Mouse (Mus musculus) 416B (cell line): Measurements from ENCODE around the gene Prcc.
"Not testable (repeated sequence)": the region's sequence is repeated elsewhere in the genome, so short reads cannot be mapped to it uniquely, and the experiment has no call there.

ENCODE experiments used
- DNase-seq: peaks from one replicate; pipeline ENCODE4 v3.0.0; 2011; ENCODE audit warnings: low read depth

The Prcc gene

GRCm38 (mm10) chr3:87905880-87906485, 20.6 kb upstream of the Prcc start, which contains the start of gene Hdgf:
TSS of gene Hdgf (plus strand) at chr3:87906321.
- peak; percentile 98 for DNase-seq

DNA sequence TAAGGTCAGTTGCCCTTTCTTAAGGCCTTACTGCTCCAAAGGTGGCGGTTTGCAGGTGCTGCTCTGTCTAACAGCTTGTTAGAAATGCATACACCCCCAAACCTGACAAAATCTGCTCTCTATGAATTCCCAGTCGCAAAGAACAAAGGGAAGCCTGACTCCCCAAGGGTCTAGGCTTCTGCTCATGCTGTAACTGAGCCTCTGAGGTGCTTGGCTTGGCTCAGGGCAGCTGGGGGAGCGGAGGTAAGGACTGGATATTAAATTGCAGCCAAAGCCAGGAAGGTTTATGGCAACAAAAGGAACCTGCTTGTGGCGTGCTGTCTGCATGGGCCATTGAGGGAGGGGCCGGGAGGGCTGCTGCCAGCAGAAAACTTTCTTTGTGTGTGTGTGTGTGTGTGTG, 18.4 kb upstream of the Prcc start:
- DNase-seq: no peak

DNA sequence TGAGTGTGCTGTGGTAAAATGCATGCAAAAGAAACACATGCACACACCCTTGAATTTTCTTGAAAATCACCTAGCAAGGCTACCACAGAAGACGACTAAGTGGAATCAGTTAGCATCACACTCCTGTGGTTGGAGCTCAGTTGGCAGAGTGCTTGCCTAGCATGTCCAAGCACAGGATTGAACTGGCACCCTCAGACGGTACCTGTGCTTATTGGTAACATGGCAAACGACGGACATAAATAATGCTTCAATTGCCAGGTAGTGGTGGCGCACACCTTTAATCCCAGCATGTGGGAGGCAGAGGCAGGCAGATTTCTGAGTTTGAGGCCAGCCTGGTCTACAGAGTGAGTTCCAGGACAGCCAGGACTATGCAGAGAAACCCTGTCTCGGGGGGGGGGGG, 16.6 kb upstream of the Prcc start:
- peak; percentile 45 for DNase-seq

DNA sequence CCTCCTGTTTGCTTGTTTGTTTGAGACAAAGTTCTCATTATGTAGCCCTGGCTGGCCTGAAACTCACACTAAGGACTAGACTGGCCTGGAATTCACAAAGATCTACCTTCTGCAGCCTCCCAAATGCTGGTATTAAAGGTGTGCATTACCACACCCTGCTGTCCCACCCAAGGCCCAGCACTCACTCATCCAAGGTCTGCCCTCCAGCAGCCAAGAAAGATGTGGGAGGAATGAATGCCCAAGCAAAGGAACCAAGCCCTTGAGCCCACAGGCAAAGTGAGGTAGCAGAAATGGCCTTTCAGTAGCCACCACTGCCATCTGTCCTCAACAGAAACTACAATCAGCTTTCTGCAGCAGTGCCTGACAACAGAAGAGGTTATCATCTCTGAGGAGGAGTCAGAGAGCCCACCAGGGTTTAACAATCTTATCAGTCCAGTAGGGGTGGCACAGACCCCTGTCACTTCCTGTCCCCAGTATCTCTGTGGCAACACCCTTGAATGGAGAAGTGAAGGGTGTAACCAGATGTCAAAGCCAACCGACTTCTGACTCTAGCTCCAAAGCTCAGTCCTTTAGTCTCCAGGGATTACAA, 15.7 kb upstream of the Prcc start:
- DNase-seq: peak; percentile 95

GRCm38 (mm10) chr3:87899776-87900175, 14.4 kb upstream of the Prcc start:
- DNase-seq: no peak

GRCm38 (mm10) chr3:87899266-87899665, 13.9 kb upstream of the Prcc start:
- no peak for DNase-seq

DNA sequence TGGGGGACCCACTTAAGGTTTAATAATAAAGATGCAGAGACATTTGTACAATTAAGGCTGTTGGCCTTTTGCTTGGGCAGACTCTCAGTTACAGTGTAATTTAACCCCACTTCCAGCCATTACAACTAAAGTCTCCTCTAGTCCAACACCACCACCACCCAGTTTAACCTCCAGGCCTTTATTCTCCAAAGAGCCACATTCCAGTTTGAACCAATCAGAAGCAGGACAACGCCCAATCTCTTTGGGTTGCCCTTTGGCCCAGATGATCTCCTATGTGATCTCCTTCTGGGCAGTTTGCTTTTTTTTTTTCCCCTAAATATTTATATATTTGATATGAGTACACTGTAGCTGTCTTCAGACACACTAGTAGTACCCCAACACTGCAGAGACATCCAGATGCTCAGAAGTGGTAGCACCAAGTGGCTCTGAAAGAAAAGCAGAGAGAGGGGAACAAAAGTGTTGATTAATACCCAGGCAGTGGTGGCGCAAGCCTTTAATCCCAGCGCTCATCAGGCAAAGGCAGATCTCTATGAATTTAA, 8.0 kb upstream of the Prcc start:
- no peak for DNase-seq

GRCm38 (mm10) chr3:87891481-87891880, 6.1 kb upstream of the Prcc start:
- DNase-seq: no peak

DNA sequence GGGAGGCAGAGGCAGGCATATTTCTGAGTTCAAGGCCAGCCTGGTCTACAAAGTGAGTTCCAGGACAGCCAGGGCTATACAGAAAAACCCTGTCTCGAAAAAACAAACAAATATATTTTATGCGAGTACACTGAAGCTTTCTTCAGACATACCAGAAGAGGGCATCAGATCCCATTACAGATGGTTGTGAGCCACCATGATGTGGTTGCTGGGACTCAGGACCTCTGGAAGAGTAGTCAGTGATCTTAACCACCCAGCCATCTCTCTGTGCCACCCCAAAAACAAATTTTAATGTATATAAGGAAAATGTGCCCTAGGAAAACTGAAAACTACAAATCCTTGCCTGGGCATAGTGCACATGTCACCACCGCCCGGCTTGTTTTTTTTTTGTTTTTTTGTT, 2.0 kb upstream of the Prcc start:
- DNase-seq: peak; percentile 66

GRCm38 (mm10) chr3:87886416-87886815, 1.0 kb upstream of the Prcc start:
- DNase-seq: no peak

GRCm38 (mm10) chr3:87886004-87886365, 577 bp upstream of the Prcc start:
- no peak for DNase-seq

- peak; percentile 72 for DNase-seq
These were observed 628 bp downstream of the Prcc start for GRCm38 (mm10) chr3:87884708-87885251.

DNA sequence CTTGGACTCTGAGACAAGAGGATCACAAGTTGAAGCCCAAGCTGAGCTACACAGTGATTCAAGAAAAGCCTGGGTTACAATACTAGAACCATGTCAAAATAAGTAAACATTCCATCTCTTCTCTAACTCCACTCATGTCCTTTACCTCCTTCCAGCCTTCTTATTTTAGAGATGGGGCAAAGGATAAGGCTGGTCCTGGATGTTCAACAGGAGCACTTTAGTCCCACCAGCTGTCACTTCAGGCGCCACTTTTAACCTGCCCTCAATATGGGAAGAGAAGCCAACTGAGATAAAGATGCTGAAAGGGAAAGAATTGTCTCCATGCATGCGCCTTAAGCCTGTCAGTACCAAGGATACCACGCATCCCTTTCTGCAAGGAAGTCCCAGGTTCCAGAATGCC, 1.1 kb downstream of the Prcc start:
- no peak for DNase-seq

DNA sequence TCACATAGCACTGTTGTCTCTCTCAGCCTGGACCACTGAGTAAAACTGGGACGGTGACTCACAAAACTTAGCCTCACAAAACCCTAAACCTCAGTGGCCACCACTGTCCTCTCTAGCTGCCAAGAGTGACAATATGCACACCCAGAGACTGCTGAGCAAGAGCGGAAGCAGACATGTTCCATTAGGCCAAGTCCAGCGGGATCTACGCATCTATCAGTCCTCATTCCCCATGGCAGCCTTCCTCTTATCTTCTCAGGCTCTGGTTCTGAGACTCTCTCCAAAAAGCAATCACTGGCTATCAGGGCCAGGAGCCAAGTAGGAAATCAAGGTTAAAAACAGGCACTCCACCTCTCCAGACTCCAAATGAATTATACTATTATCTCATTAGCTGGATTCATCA, 7.7 kb downstream of the Prcc start:
- DNase-seq: no peak

DNA sequence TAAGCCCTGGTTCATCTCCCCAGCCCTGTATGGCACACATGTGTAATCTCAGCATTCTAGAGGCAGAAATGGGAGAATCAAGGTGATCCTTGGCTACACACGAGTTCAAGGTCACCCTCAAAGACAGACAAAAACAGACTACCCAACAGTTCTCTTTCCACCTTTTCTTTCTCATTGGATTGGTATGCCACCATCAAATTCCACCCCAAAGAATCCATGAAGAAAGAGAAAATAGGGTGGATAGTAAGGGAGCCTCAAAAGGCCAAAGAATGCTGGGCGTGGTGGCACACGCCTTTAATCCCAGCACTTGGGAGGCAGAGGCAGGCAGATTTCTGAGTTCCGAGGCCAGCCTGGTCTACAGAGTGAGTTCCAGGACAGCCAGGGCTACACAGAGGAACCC, 21.3 kb downstream of the Prcc start:
- DNase-seq: not testable (repeated sequence)

DNA sequence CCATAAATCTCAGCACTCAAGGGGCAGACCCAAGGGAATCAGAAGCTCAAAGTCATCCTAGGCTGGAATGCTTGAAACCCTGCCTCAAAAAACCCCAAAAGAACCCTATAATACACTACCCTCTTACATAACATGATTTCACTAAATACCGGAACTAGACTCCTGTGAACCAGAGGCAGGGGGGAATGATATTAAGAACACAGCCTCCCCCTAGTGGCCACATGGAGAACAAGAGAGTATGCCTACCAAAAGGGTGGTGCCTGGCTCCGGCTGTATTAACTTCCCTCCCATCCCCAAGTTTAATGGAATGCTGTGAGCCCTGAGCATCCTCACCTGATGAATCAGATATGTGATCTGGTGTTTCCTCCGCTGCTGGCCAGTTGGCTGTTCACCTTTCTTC, 25.6 kb downstream of the Prcc start:
- DNase-seq: peak; percentile 77

GRCm38 (mm10) chr3:87857666-87858065, 27.7 kb downstream of the Prcc start:
- DNase-seq: no peak

DNA sequence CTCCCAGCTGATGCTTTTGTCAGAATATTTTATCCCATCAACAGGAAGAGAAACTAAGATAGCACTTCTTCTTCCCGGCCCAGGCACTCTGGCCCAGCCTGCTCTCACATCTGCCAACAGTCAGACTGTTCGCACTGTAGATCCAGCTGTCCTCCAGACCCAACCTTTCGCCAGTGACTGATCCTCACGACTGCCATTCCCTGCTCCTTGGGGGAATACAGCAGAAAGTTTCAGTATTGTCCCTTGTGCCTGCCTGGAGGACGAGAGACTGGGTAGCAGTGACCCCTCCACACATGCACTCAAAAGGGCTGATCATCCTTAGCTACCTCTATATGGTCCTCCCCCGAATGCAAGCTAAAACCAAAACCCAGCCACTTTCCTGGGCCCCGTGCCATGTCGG, 29.5 kb downstream of the Prcc start:
- no peak for DNase-seq

- DNase-seq: no peak
These were observed 30.4 kb downstream of the Prcc start for GRCm38 (mm10) chr3:87854795-87855568.

- DNase-seq: no peak
These were observed 36.3 kb downstream of the Prcc start for GRCm38 (mm10) chr3:87849117-87849516.

- DNase-seq: no peak
These were observed 37.7 kb downstream of the Prcc start for GRCm38 (mm10) chr3:87847680-87848079.

DNA sequence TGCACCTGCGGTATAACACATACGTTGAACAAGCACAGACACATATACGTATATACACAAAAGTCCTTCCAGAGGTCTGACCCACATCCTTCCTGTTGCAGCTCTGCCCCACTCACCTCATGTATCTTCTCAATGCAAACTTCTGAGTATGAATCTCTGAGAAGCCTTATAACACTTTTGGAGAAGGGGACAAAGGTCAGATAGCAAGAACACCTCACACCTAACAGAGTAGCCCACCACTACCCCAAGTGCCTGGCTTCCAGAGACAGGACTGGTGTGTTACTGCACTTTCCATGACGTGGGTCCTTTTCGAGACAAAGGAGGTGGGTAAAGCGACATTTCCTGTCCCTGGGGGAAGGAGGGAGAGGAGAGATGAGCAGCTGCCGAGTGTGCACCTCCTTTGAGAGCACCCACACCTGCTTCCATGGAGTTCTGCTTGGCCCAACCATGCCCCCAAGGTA, 38.7 kb downstream of the Prcc start, which contains the start of gene Sh2d2a:
Gene Sh2d2a, plus strand, starts transcription at position 106 of the 461 bp plus-strand sequence.
- DNase-seq: no peak

DNA sequence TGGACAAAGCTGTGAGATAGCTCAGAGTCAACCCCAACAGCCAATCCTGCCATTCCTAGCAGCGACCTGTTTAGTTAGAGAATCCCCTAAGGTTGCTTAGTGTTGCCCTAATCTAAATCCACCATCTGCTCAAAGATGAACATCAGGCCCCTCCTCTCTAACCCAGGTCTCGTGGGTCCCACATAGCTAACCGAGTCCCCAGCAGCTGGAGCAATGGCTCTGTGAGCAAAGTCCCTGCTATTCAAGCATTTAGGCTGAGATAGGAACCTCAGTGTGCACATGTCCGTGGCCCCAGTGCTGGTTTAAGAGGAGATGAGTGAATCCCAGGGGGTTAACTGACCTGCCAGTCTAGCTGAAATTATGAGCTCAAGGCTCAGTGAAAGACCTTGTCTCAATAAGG, 39.2 kb downstream of the Prcc start:
- DNase-seq: no peak
